Mouse (Mus musculus): Measurements from ENCODE around the gene Hist1h4f. TPM values are rescaled to one million over a fixed set of nuclear protein-coding genes. Genes with fewer than 3 reads are reported as not detected.
"Not testable (repeated sequence)": the region's sequence is repeated elsewhere in the genome, so short reads cannot be mapped to it uniquely, and the experiment has no call there.

Hist1h4f gene
- polyA plus RNA-seq (2014; fragmentation: Nextera tagmentation; extraction: Ambion mirVana), result 0.94 and 1.5 TPM in 2 replicates

DNA sequence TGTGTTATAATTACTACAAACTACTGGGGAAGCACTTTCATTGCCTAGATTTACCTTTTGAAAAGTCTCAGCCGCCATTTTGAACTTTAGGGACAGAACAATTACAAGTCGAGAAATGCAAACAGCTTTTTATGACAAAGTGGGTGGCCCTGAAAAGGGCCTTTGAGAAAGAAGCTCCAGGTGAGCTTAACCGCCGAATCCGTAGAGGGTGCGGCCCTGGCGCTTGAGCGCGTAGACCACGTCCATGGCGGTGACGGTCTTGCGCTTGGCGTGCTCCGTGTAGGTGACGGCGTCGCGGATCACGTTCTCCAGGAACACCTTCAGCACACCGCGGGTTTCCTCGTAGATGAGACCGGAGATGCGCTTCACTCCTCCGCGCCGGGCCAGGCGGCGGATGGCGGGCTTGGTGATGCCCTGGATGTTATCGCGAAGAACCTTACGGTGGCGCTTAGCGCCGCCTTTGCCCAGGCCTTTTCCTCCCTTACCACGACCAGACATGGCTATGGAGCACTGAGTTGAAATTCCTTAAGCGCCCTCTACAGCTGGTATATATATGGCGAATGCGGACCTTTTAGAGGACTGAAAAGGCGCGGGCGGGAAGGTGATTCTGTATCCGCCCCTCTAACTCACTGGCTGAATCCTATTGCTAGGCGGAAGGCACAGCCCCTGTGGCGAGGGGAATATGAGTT lies at the start of gene Hist1h4f:
TSS of gene Hist1h4f (minus strand) at position 503 of the 689 bp plus-strand sequence.
- Histone ChIP-seq H3K4me2 (ENCODE audit: low read depth) (peak within 1 kb of the TSS; percentile 57), H3K27ac (ENCODE audit: low read depth, low read length) (peak within 1 kb of the TSS; percentile 85), H3K9ac (ENCODE audit: low read length) (peak within 1 kb of the TSS; percentile 63), H3K4me3 (ENCODE audit: low read depth, low read length) (peak within 1 kb of the TSS; percentile 40)
- H3K9me3 ChIP-seq (ENCODE audit: control insufficient read depth, low read length); H3K4me1 ChIP-seq (ENCODE audit: control insufficient read depth, insufficient read depth, low read length); H3K36me3 ChIP-seq (ENCODE audit: control insufficient read depth, insufficient read depth, low read length); H3K27me3 ChIP-seq (ENCODE audit: control insufficient read depth, insufficient read depth, low read length): not testable (repeated sequence)
- DNase-seq (ENCODE audit: low spot score) (peak; percentile 91), ATAC-seq (ENCODE audit: insufficient read depth, low FRiP score, low TSS enrichment) (peak; percentile 77)
- WGBS, result under 1% methylated on average over 47 of the region's 47 CpGs

DNA sequence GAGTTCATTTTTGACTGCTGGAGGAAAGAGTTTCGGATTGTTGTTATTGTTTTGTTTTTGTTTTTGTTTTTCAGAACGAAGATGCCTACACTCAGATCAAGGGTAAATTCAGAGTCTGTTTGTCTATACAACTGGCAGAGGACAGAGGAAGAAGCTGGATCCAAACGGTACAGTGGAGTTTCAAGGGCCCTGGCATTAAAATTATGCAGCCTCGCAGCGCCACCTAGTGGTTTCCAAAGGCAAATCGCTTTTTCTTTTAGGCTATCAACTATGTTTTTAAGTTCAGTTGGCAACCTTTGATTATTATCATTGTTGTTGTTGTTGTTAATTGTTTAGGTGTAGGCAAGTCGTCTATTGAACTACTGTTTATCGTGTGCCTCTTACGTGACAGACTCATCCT lies 46.5 kb upstream of the Hist1h4f start:
- ATAC-seq (ENCODE audit: insufficient read depth, low FRiP score, low TSS enrichment) (no peak), DNase-seq (ENCODE audit: low spot score) (peak; percentile 74)
- Histone ChIP-seq H3K4me2 (ENCODE audit: low read depth) (no peak overlapping the region), H3K4me3 (ENCODE audit: low read depth, low read length) (no peak overlapping the region), H3K9ac (ENCODE audit: low read length) (no peak overlapping the region), H3K9me3 (ENCODE audit: control insufficient read depth, low read length) (no peaks in the 10 kb centered on the region), H3K27me3 (ENCODE audit: control insufficient read depth, insufficient read depth, low read length) (no peaks in the 10 kb centered on the region), H3K36me3 (ENCODE audit: control insufficient read depth, insufficient read depth, low read length) (no peaks in the 10 kb centered on the region), H3K27ac (ENCODE audit: low read depth, low read length) (no peak overlapping the region), H3K4me1 (ENCODE audit: control insufficient read depth, insufficient read depth, low read length) (no peaks in the 10 kb centered on the region)
- 8% methylated on average over 9 of the region's 9 CpGs for WGBS

DNA sequence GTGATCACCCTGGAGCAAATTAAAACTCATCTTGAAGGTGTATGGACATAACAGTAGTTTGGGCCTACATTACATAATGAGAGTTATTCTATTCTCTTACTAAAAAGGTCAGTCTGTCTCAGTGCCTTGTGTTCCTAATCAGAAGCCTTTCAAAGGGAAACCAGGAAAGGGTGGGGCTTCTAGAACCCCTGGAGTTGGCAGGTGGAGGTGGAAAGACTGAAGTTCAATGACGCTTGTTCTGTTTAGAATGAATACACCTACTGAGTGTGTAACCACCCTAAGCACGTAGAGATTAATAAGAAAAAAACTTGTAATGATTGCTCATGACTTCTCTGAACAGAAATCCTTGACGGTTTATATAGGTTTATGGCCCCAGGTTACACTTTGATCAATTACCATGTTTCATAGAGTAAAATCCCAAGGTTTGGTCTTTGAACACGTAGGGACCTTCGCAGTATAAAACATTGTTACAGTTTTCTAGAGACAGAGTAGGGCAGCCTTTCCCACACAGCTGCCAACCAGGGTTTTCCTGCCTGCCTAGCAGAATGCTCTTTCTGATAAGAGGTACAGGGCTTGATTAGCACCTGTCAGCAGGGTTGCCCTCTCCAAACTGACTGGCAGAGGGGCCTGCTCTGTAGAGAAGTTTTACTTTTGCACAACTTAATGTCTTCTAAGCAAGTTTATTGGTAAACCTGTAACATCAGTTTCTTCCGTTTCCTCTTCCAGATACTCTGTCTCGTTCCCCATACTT lies 44.3 kb upstream of the Hist1h4f start:
- no peak overlapping the region for H3K4me3 ChIP-seq (ENCODE audit: low read depth, low read length)
- H3K4me2 ChIP-seq (ENCODE audit: low read depth), result no peak overlapping the region
- H3K27me3 ChIP-seq (ENCODE audit: control insufficient read depth, insufficient read depth, low read length), result no peaks in the 10 kb centered on the region
- no peaks in the 10 kb centered on the region for H3K4me1 ChIP-seq (ENCODE audit: control insufficient read depth, insufficient read depth, low read length)
- DNase-seq (ENCODE audit: low spot score), result no peak
- H3K36me3 ChIP-seq (ENCODE audit: control insufficient read depth, insufficient read depth, low read length), result no peaks in the 10 kb centered on the region
- WGBS, result 87% methylated on average over 7 of the region's 7 CpGs
- no peak for ATAC-seq (ENCODE audit: insufficient read depth, low FRiP score, low TSS enrichment)
- H3K9ac ChIP-seq (ENCODE audit: low read length), result no peak overlapping the region
- H3K9me3 ChIP-seq (ENCODE audit: control insufficient read depth, low read length), result no peaks in the 10 kb centered on the region
- H3K27ac ChIP-seq (ENCODE audit: low read depth, low read length), result no peak overlapping the region

DNA sequence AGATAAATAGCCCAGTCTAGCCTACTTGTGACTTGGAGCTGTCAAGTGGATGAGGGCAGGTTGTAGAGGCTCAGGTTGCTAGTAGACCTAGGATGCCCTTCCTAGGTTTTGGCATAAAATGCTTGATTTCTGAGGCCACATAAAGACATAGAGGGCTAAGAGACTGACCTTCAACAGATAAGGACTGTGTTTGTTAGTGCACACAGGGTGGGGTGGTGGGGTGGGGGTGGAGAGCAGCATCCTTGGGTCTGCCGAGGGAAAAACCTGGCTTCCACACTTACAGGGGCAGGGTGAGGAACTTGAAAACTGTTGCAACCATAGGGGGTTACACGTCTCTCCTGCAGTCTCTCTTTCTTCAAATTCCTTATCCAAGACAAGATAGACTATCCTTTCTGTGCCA lies 43.7 kb upstream of the Hist1h4f start:
- Histone ChIP-seq H3K4me1 (ENCODE audit: control insufficient read depth, insufficient read depth, low read length) (no peaks in the 10 kb centered on the region), H3K27ac (ENCODE audit: low read depth, low read length) (no peak overlapping the region), H3K36me3 (ENCODE audit: control insufficient read depth, insufficient read depth, low read length) (no peaks in the 10 kb centered on the region), H3K4me3 (ENCODE audit: low read depth, low read length) (no peak overlapping the region), H3K4me2 (ENCODE audit: low read depth) (no peak overlapping the region), H3K9ac (ENCODE audit: low read length) (no peak overlapping the region), H3K27me3 (ENCODE audit: control insufficient read depth, insufficient read depth, low read length) (no peaks in the 10 kb centered on the region), H3K9me3 (ENCODE audit: control insufficient read depth, low read length) (no peaks in the 10 kb centered on the region)
- DNase-seq (ENCODE audit: low spot score), result no peak
- WGBS, result 87% methylated on average over 2 of the region's 2 CpGs
- no peak for ATAC-seq (ENCODE audit: insufficient read depth, low FRiP score, low TSS enrichment)

DNA sequence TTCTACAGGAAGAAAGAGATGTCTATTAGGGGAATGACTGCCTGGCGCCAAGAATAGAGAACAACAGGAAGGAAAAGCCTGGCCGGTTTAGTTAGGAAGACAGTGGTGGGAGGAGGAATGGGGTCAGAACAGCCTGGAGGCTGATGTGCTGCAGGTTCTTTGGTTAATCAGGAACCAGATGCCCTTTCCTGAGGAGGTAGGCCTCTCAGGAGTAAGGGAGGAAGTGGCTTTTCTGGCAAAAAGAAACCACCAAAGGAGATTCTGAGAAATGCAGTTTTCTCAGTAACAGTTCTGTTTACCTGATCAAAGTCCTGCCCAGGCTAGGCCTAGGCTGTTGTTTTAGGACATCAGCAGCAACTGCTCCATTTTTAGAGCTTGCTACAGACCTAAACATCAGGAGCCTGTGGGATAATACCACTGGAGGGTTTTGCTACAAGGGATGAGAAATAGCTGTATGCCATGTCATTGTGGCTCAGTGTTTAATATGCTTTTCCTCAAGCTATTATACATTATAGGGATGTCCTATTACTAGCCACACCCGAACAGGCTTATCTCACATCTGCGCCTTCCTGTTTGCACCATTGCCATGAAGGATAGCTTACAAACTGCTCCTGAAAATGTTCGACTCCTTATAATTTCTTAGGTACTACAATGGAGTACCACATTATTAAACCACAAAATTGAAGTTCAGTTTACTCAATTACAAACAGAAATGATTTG lies 41.8 kb upstream of the Hist1h4f start:
- Histone ChIP-seq H3K27me3 (ENCODE audit: control insufficient read depth, insufficient read depth, low read length) (no peaks in the 10 kb centered on the region), H3K27ac (ENCODE audit: low read depth, low read length) (no peak overlapping the region), H3K4me1 (ENCODE audit: control insufficient read depth, insufficient read depth, low read length) (no peaks in the 10 kb centered on the region), H3K9ac (ENCODE audit: low read length) (no peak overlapping the region), H3K9me3 (ENCODE audit: control insufficient read depth, low read length) (no peaks in the 10 kb centered on the region), H3K4me2 (ENCODE audit: low read depth) (no peak overlapping the region), H3K36me3 (ENCODE audit: control insufficient read depth, insufficient read depth, low read length) (no peaks in the 10 kb centered on the region), H3K4me3 (ENCODE audit: low read depth, low read length) (no peak overlapping the region)
- ATAC-seq (ENCODE audit: insufficient read depth, low FRiP score, low TSS enrichment), result no peak
- DNase-seq (ENCODE audit: low spot score), result no peak
- WGBS, result 89% methylated on average over 5 of the region's 5 CpGs

DNA sequence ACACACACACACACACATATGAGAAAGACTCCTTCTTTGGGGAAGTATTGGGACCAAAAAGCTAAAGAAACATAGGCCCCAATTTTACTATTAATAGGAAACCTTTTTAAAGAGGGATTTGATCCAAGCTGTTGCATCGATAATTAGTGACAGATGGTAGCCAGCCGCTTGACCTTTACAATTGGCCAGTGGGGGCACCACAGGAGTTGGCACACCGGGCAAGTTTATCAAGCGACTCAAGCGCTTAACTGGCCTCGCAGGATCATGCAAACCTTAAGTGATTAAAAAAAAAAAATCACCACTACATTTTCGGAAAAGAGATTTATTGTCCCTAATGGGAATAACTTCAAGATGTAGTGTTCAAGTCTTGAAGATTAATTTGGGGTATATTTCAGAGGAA lies 41.2 kb upstream of the Hist1h4f start:
- no peaks in the 10 kb centered on the region for H3K36me3 ChIP-seq (ENCODE audit: control insufficient read depth, insufficient read depth, low read length)
- no peaks in the 10 kb centered on the region for H3K4me1 ChIP-seq (ENCODE audit: control insufficient read depth, insufficient read depth, low read length)
- 87% methylated on average over 7 of the region's 7 CpGs for WGBS
- no peak overlapping the region for H3K4me2 ChIP-seq (ENCODE audit: low read depth)
- DNase-seq (ENCODE audit: low spot score) (no peak), ATAC-seq (ENCODE audit: insufficient read depth, low FRiP score, low TSS enrichment) (no peak)
- H3K9me3 ChIP-seq (ENCODE audit: control insufficient read depth, low read length), result no peaks in the 10 kb centered on the region
- H3K27me3 ChIP-seq (ENCODE audit: control insufficient read depth, insufficient read depth, low read length), result no peaks in the 10 kb centered on the region
- H3K4me3 ChIP-seq (ENCODE audit: low read depth, low read length), result no peak overlapping the region
- H3K9ac ChIP-seq (ENCODE audit: low read length), result no peak overlapping the region
- H3K27ac ChIP-seq (ENCODE audit: low read depth, low read length), result no peak overlapping the region

DNA sequence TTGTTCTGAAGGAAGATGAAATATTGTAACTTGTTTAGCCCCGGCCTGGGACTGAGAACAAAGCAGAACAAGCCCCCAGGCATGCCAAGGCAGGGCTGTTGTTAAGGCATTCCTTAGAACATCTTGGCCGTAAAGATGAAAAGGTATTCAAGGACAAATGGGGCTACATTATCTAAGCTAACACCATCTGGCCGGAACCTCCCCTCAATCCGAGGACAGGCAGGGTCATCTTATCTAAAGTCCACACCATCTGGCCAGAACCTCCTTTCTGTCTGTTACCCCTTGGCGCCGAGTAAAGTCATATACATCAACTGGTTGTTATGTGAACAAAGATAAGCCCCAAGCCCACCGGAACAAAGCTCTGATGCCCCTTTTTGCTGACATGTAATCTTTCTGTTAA lies 40.4 kb upstream of the Hist1h4f start:
- H3K27me3 ChIP-seq (ENCODE audit: control insufficient read depth, insufficient read depth, low read length); H3K4me2 ChIP-seq (ENCODE audit: low read depth); DNase-seq (ENCODE audit: low spot score); H3K9me3 ChIP-seq (ENCODE audit: control insufficient read depth, low read length); H3K4me1 ChIP-seq (ENCODE audit: control insufficient read depth, insufficient read depth, low read length); ATAC-seq (ENCODE audit: insufficient read depth, low FRiP score, low TSS enrichment); H3K4me3 ChIP-seq (ENCODE audit: low read depth, low read length); H3K27ac ChIP-seq (ENCODE audit: low read depth, low read length); H3K36me3 ChIP-seq (ENCODE audit: control insufficient read depth, insufficient read depth, low read length); H3K9ac ChIP-seq (ENCODE audit: low read length): not testable (repeated sequence)
- WGBS, result 87% methylated on average over 6 of the region's 7 CpGs

DNA sequence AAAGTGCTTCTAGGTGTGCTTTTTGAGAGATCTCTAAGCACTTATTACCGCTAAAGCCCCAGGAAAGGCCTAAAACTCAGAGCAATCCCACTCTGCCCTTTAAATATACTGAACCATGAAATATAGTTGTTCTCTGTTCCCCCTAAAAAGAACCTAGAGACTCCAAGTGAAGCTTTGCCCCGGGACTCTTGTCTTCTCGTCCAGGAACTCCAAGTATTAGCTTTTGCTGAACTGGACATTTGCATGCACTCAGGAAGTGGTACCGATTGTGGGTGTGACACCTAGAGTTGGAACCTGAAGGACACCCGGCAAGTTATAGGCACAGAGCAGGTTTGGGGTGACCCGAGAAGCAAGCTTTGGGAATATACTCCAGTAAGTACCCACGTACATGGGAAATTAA lies 39.8 kb upstream of the Hist1h4f start:
- 95% methylated on average over 7 of the region's 7 CpGs for WGBS
- Histone ChIP-seq H3K27me3 (ENCODE audit: control insufficient read depth, insufficient read depth, low read length) (no peaks in the 10 kb centered on the region), H3K27ac (ENCODE audit: low read depth, low read length) (no peak overlapping the region), H3K4me2 (ENCODE audit: low read depth) (no peak overlapping the region), H3K4me1 (ENCODE audit: control insufficient read depth, insufficient read depth, low read length) (peaks cover 5% of the 10 kb centered on the region; the same call in 1 of the 2 replicates), H3K36me3 (ENCODE audit: control insufficient read depth, insufficient read depth, low read length) (no peaks in the 10 kb centered on the region), H3K9ac (ENCODE audit: low read length) (no peak overlapping the region), H3K4me3 (ENCODE audit: low read depth, low read length) (no peak overlapping the region), H3K9me3 (ENCODE audit: control insufficient read depth, low read length) (no peaks in the 10 kb centered on the region)
- no peak for ATAC-seq (ENCODE audit: insufficient read depth, low FRiP score, low TSS enrichment)
- no peak for DNase-seq (ENCODE audit: low spot score)
